Mouse (Mus musculus): ENCODE measurements at regions not wholly inside any gene's neighbourhood (a gene's known extent, or its start where the extent isn't known, plus 50 kb on each side); places are given as distances from the start of the nearest gene placed in this dataset.

- whole genome bisulfite sequencing = 63% methylated on average over 3 of the region's 3 CpGs
- Histone ChIP-seq H3K4me3 (ENCODE audit: low read depth, low read length) (no peak overlapping the region), H3K27ac (ENCODE audit: low read depth, low read length) (no peak overlapping the region), H3K9me3 (ENCODE audit: control insufficient read depth, low read length) (no peaks in the 10 kb centered on the region), H3K27me3 (ENCODE audit: control insufficient read depth, insufficient read depth, low read length) (no peaks in the 10 kb centered on the region), H3K36me3 (ENCODE audit: control insufficient read depth, insufficient read depth, low read length) (no peaks in the 10 kb centered on the region), H3K9ac (replicated peaks; ENCODE audit: low read depth, low read length) (no peak overlapping the region), H3K4me2 (ENCODE audit: low read depth, low read length) (no peak overlapping the region), H3K4me1 (ENCODE audit: control insufficient read depth, insufficient read depth, low read length) (no peaks in the 10 kb centered on the region)
- ATAC-seq (ENCODE audit: low read depth) = no peak
Observed at GRCm38 (mm10) chr5:100249757-100250156, 90.1 kb upstream of the Tmem150c start.

DNA sequence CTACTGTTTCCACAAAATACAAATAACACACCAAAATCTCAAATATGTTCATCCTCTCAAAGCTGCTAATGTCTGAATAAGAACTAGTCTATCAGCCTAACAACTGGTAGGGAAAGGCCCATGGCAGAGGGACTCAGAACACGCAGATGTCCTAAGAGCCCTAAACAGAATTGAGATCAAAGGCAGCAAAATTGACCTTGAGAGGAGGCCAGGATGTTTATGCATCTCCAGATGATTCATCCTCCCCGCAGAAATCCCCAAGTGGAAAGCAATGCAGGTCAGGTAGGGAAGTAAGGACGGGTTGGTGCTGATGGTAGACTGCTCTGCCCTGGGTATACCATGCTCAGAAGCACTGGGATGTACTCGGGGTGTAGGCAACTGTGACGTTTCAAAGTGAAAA lies 89.0 kb upstream of the Tmem150c start:
- H3K36me3 ChIP-seq (ENCODE audit: control insufficient read depth, insufficient read depth, low read length) = no peaks in the 10 kb centered on the region
- H3K27me3 ChIP-seq (ENCODE audit: control insufficient read depth, insufficient read depth, low read length) = no peaks in the 10 kb centered on the region
- H3K27ac ChIP-seq (ENCODE audit: low read depth, low read length) = no peak overlapping the region
- H3K4me3 ChIP-seq (ENCODE audit: low read depth, low read length) = no peak overlapping the region
- H3K9ac ChIP-seq (replicated peaks; ENCODE audit: low read depth, low read length) = no peak overlapping the region
- H3K4me2 ChIP-seq (ENCODE audit: low read depth, low read length) = no peak overlapping the region
- no peaks in the 10 kb centered on the region for H3K4me1 ChIP-seq (ENCODE audit: control insufficient read depth, insufficient read depth, low read length)
- WGBS = 85% methylated on average over 5 of the region's 5 CpGs
- ATAC-seq (ENCODE audit: low read depth) = no peak
- H3K9me3 ChIP-seq (ENCODE audit: control insufficient read depth, low read length) = no peaks in the 10 kb centered on the region

DNA sequence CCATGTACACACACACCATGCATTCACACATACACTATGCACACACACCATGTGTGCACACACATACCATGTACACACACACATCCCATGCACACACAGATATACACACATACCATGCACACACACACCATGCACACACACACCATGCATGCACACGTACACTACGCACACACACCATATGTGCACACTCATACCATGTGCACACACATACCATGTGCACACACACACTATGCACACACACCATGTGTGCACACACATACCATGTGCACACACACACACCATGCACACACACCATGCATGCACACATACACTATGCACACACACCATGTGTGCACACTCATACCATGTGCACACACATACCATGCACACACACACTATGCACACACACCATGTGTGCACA lies 87.1 kb upstream of the Tmem150c start:
- 98% methylated on average over 2 of the region's 2 CpGs for WGBS
- Histone ChIP-seq H3K27me3 (ENCODE audit: control insufficient read depth, insufficient read depth, low read length) (no peaks in the 10 kb centered on the region), H3K4me3 (ENCODE audit: low read depth, low read length) (no peak overlapping the region), H3K4me2 (ENCODE audit: low read depth, low read length) (no peak overlapping the region), H3K4me1 (ENCODE audit: control insufficient read depth, insufficient read depth, low read length) (no peaks in the 10 kb centered on the region), H3K27ac (ENCODE audit: low read depth, low read length) (no peak overlapping the region), H3K36me3 (ENCODE audit: control insufficient read depth, insufficient read depth, low read length) (no peaks in the 10 kb centered on the region), H3K9ac (replicated peaks; ENCODE audit: low read depth, low read length) (no peak overlapping the region), H3K9me3 (ENCODE audit: control insufficient read depth, low read length) (no peaks in the 10 kb centered on the region)
- no peak for ATAC-seq (ENCODE audit: low read depth)

GRCm38 (mm10) chr5:100244811-100245210 lies 85.2 kb upstream of the Tmem150c start:
- 78% methylated on average over 3 of the region's 3 CpGs for WGBS
- H3K4me3 ChIP-seq (ENCODE audit: low read depth, low read length) = no peak overlapping the region
- no peak overlapping the region for H3K9ac ChIP-seq (replicated peaks; ENCODE audit: low read depth, low read length)
- H3K36me3 ChIP-seq (ENCODE audit: control insufficient read depth, insufficient read depth, low read length) = no peaks in the 10 kb centered on the region
- no peaks in the 10 kb centered on the region for H3K4me1 ChIP-seq (ENCODE audit: control insufficient read depth, insufficient read depth, low read length)
- no peak overlapping the region for H3K27ac ChIP-seq (ENCODE audit: low read depth, low read length)
- no peaks in the 10 kb centered on the region for H3K27me3 ChIP-seq (ENCODE audit: control insufficient read depth, insufficient read depth, low read length)
- H3K4me2 ChIP-seq (ENCODE audit: low read depth, low read length) = no peak overlapping the region
- H3K9me3 ChIP-seq (ENCODE audit: control insufficient read depth, low read length) = no peaks in the 10 kb centered on the region
- no peak for ATAC-seq (ENCODE audit: low read depth)

DNA sequence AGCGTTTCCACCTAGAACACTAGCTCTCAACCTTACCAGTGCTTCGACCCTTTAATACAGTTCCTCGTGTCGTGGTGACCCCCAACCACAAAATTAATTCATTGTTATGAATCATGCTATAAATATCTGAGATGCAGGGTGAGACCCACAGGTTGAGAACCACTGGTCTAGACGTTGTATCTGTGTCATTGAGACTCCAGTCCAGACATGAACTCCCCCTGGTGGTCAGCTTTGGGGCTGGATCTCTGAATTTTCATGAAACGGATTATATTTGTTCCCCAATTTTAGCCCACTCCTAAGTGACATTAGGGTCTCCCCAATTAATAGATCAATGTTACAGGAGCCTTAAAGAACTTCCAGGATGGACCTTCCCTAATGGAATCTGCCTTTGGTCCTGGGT lies 81.3 kb upstream of the Tmem150c start:
- H3K27me3 ChIP-seq (ENCODE audit: control insufficient read depth, insufficient read depth, low read length) = no peaks in the 10 kb centered on the region
- no peak for ATAC-seq (ENCODE audit: low read depth)
- H3K27ac ChIP-seq (ENCODE audit: low read depth, low read length) = no peak overlapping the region
- H3K9me3 ChIP-seq (ENCODE audit: control insufficient read depth, low read length) = no peaks in the 10 kb centered on the region
- no peak overlapping the region for H3K4me3 ChIP-seq (ENCODE audit: low read depth, low read length)
- 69% methylated on average over 6 of the region's 6 CpGs for WGBS
- H3K4me1 ChIP-seq (ENCODE audit: control insufficient read depth, insufficient read depth, low read length) = no peaks in the 10 kb centered on the region
- H3K9ac ChIP-seq (replicated peaks; ENCODE audit: low read depth, low read length) = no peak overlapping the region
- no peaks in the 10 kb centered on the region for H3K36me3 ChIP-seq (ENCODE audit: control insufficient read depth, insufficient read depth, low read length)
- H3K4me2 ChIP-seq (ENCODE audit: low read depth, low read length) = no peak overlapping the region

DNA sequence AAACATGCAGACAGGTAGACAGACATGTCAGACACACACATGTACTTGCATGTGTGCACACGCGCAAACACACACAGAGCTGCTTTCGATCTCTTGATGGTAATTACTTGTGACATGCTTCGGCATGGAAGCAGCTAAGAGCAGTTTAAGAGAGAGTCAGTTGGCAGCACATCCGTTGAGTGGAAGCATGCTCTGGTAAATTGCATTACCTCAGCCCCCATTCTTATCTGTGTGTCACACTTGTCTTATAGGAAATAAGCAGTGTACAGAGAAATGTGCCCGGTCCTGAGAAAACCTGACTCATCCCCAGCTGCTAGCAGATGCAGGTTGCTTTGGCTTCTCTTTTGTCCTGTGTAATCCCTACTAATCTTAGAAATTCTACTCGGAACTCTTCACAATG lies 80.0 kb upstream of the Tmem150c start:
- Histone ChIP-seq H3K27me3 (ENCODE audit: control insufficient read depth, insufficient read depth, low read length) (no peaks in the 10 kb centered on the region), H3K27ac (ENCODE audit: low read depth, low read length) (no peak overlapping the region), H3K4me1 (ENCODE audit: control insufficient read depth, insufficient read depth, low read length) (no peaks in the 10 kb centered on the region), H3K9me3 (ENCODE audit: control insufficient read depth, low read length) (no peaks in the 10 kb centered on the region), H3K4me2 (ENCODE audit: low read depth, low read length) (no peak overlapping the region), H3K4me3 (ENCODE audit: low read depth, low read length) (no peak overlapping the region), H3K36me3 (ENCODE audit: control insufficient read depth, insufficient read depth, low read length) (no peaks in the 10 kb centered on the region), H3K9ac (replicated peaks; ENCODE audit: low read depth, low read length) (no peak overlapping the region)
- ATAC-seq (ENCODE audit: low read depth) = no peak
- WGBS = 81% methylated on average over 7 of the region's 7 CpGs

DNA sequence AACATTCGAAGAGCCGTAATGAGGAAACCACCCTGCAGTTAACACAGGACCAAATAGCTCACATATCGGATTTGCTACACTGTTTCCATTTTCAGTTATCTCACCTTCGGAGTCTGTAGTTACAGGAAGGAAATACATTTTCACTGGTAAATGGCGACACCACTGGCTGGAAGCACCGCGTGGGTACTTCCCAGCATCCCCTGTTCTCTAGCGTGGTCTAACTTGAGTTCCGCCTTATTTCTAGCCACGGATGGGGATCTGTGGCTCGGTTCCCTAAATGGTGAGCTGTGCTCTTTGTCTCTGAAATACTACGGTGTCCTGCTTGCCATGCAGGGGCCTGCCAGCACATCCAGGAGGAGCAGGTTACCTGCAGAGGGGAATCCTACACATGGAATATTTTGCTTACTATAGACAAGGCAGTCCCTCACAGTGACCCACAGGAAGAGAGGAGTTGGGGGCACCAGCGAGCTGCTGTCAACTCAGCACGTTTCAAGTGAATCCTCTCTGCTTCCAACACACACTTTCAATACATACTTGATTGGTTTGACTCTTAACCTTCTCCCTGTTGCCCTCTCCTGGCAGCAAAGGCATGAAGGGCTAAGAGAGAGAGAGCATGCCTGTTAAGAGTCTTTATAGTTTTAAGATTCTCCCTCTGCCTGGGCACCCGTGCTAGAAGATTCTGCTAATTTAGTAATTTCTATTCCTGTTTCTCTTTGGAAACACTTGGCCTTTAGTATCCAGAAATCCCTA lies 78.9 kb upstream of the Tmem150c start:
- no peak overlapping the region for H3K27ac ChIP-seq (ENCODE audit: low read depth, low read length)
- H3K4me1 ChIP-seq (ENCODE audit: control insufficient read depth, insufficient read depth, low read length) = no peaks in the 10 kb centered on the region
- H3K9ac ChIP-seq (replicated peaks; ENCODE audit: low read depth, low read length) = no peak overlapping the region
- no peak overlapping the region for H3K4me2 ChIP-seq (ENCODE audit: low read depth, low read length)
- H3K27me3 ChIP-seq (ENCODE audit: control insufficient read depth, insufficient read depth, low read length) = no peaks in the 10 kb centered on the region
- WGBS = 86% methylated on average over 15 of the region's 15 CpGs
- no peak for ATAC-seq (ENCODE audit: low read depth)
- no peaks in the 10 kb centered on the region for H3K36me3 ChIP-seq (ENCODE audit: control insufficient read depth, insufficient read depth, low read length)
- H3K9me3 ChIP-seq (ENCODE audit: control insufficient read depth, low read length) = no peaks in the 10 kb centered on the region
- no peak overlapping the region for H3K4me3 ChIP-seq (ENCODE audit: low read depth, low read length)

GRCm38 (mm10) chr5:100237674-100238278 lies 78.2 kb upstream of the Tmem150c start:
- no peak overlapping the region for H3K9ac ChIP-seq (replicated peaks; ENCODE audit: low read depth, low read length)
- no peak for ATAC-seq (ENCODE audit: low read depth)
- H3K4me1 ChIP-seq (ENCODE audit: control insufficient read depth, insufficient read depth, low read length) = no peaks in the 10 kb centered on the region
- 93% methylated on average over 12 of the region's 12 CpGs for WGBS
- H3K9me3 ChIP-seq (ENCODE audit: control insufficient read depth, low read length) = no peaks in the 10 kb centered on the region
- no peak overlapping the region for H3K27ac ChIP-seq (ENCODE audit: low read depth, low read length)
- H3K36me3 ChIP-seq (ENCODE audit: control insufficient read depth, insufficient read depth, low read length) = no peaks in the 10 kb centered on the region
- no peaks in the 10 kb centered on the region for H3K27me3 ChIP-seq (ENCODE audit: control insufficient read depth, insufficient read depth, low read length)
- no peak overlapping the region for H3K4me2 ChIP-seq (ENCODE audit: low read depth, low read length)
- no peak overlapping the region for H3K4me3 ChIP-seq (ENCODE audit: low read depth, low read length)

GRCm38 (mm10) chr5:100236277-100236676 lies 76.7 kb upstream of the Tmem150c start:
- no peak for ATAC-seq (ENCODE audit: low read depth)
- H3K4me1 ChIP-seq (ENCODE audit: control insufficient read depth, insufficient read depth, low read length) = 0 out of 2 replicates have a peak, but pooled peaks cover 5% of the 10 kb centered on the region
- H3K9ac ChIP-seq (replicated peaks; ENCODE audit: low read depth, low read length) = no peak overlapping the region
- H3K9me3 ChIP-seq (ENCODE audit: control insufficient read depth, low read length) = no peaks in the 10 kb centered on the region
- H3K4me2 ChIP-seq (ENCODE audit: low read depth, low read length) = no peak overlapping the region
- no peaks in the 10 kb centered on the region for H3K27me3 ChIP-seq (ENCODE audit: control insufficient read depth, insufficient read depth, low read length)
- H3K27ac ChIP-seq (ENCODE audit: low read depth, low read length) = no peak overlapping the region
- WGBS = 95% methylated on average over 17 of the region's 17 CpGs
- H3K36me3 ChIP-seq (ENCODE audit: control insufficient read depth, insufficient read depth, low read length) = no peaks in the 10 kb centered on the region
- no peak overlapping the region for H3K4me3 ChIP-seq (ENCODE audit: low read depth, low read length)
